Mouse (Mus musculus) c-Kit-positive CD71-positive TER-119-positive erythroid progenitor cells, embryonic 14.5 days (primary cell): ENCODE results near the gene Pxylp1.

Source experiments
- DNase-seq: peaks from one replicate; pipeline ENCODE4 v3.0.0-alpha.2; 2013; ENCODE audit warnings: low spot score

Pxylp1 gene

GRCm38 (mm10) chr9:96859027-96859426, 33.4 kb downstream of the Pxylp1 start:
- DNase-seq, result no peak

- no peak for DNase-seq
Observed at GRCm38 (mm10) chr9:96857838-96858237, 34.6 kb downstream of the Pxylp1 start.

GRCm38 (mm10) chr9:96853300-96854186, 38.9 kb downstream of the Pxylp1 start:
- DNase-seq, result no peak

- no peak for DNase-seq
Observed at GRCm38 (mm10) chr9:96851634-96852033, 40.8 kb downstream of the Pxylp1 start.

- no peak for DNase-seq
Observed at GRCm38 (mm10) chr9:96851036-96851435, 41.4 kb downstream of the Pxylp1 start.

- DNase-seq, result no peak
Observed at GRCm38 (mm10) chr9:96849012-96849411, 43.5 kb downstream of the Pxylp1 start.

GRCm38 (mm10) chr9:96846361-96846760, 46.1 kb downstream of the Pxylp1 start:
- DNase-seq, result no peak

- DNase-seq, result no peak
Observed at GRCm38 (mm10) chr9:96844798-96845209, 47.7 kb downstream of the Pxylp1 start.

- no peak for DNase-seq
Observed at GRCm38 (mm10) chr9:96839376-96839775, 53.1 kb downstream of the Pxylp1 start.

GRCm38 (mm10) chr9:96838864-96839263, 53.6 kb downstream of the Pxylp1 start:
- DNase-seq, result no peak

- no peak for DNase-seq
Observed at GRCm38 (mm10) chr9:96837781-96838420, 54.6 kb downstream of the Pxylp1 start.

GRCm38 (mm10) chr9:96836984-96837383, 55.5 kb downstream of the Pxylp1 start:
- no peak for DNase-seq

GRCm38 (mm10) chr9:96835374-96835921, 57.0 kb downstream of the Pxylp1 start:
- no peak for DNase-seq

GRCm38 (mm10) chr9:96833606-96834005, 58.9 kb downstream of the Pxylp1 start:
- no peak for DNase-seq

- no peak for DNase-seq
Observed at GRCm38 (mm10) chr9:96832516-96832915, 60.0 kb downstream of the Pxylp1 start.

GRCm38 (mm10) chr9:96830856-96831359, 61.6 kb downstream of the Pxylp1 start:
- no peak for DNase-seq

- DNase-seq, result no peak
Observed at GRCm38 (mm10) chr9:96829682-96830081, 62.8 kb downstream of the Pxylp1 start.

- DNase-seq, result no peak
Observed at GRCm38 (mm10) chr9:96828071-96828470, 64.4 kb downstream of the Pxylp1 start.

- no peak for DNase-seq
Observed at GRCm38 (mm10) chr9:96827002-96827785, 65.3 kb downstream of the Pxylp1 start.

- no peak for DNase-seq
Observed at GRCm38 (mm10) chr9:96824857-96825256, 67.6 kb downstream of the Pxylp1 start.

GRCm38 (mm10) chr9:96824026-96824425, 68.4 kb downstream of the Pxylp1 start:
- DNase-seq, result no peak

GRCm38 (mm10) chr9:96823541-96823940, 68.9 kb downstream of the Pxylp1 start:
- no peak for DNase-seq
